In genomic region chr9:48784937-48785336, GRCm38 (mm10) we compare ENCODE assay signal across 18 mouse cellular contexts. TPM values are rescaled to one million over a fixed set of nuclear protein-coding genes. Genes with fewer than 3 reads are reported as not detected.
"Had no signal": no experiment of that assay in that cellular context is flagged by ENCODE, and none has a peak within 500 bp of the region (broad histone marks: within the 10 kb centered on the region; RNA-seq: fewer than 3 reads in every experiment).

No protein-coding gene starts in this region.

- H3K4me3 ChIP-seq: midbrain, embryonic 10.5 days; midbrain, embryonic 12.5 days; myocyte; neural tube, embryonic 13.5 days; neural tube, embryonic 15.5 days had no signal

- H3K27me3 ChIP-seq: midbrain, embryonic 12.5 days; neural tube, embryonic 13.5 days; neural tube, embryonic 15.5 days had no signal

- H3K27ac ChIP-seq: midbrain, embryonic 10.5 days; midbrain, embryonic 12.5 days; neural tube, embryonic 13.5 days; neural tube, embryonic 15.5 days had no signal

- ATAC-seq: midbrain, embryonic 16.5 days had no signal

- H3K4me2 ChIP-seq: lung, embryonic 14.5 days; midbrain, embryonic 12.5 days; neural tube, embryonic 13.5 days; neural tube, embryonic 15.5 days had no signal

- DNase-seq: lung, embryonic 14.5 days; lung, postnatal 10 days; lung, postnatal 4 days; midbrain, embryonic 14.5 days; retina, postnatal 1 day; right cerebral cortex, adult 18-20 months; right cerebral cortex, postnatal 25 days; right cerebral cortex, postnatal 4 days; spleen, adult 18-20 months; thymus, adult 18-20 months; thymus, postnatal 14 days; thymus, postnatal 36 days had no signal

- H3K9ac ChIP-seq: lung, embryonic 14.5 days; midbrain, embryonic 12.5 days; neural tube, embryonic 13.5 days; neural tube, embryonic 15.5 days had no signal

- H3K36me3 ChIP-seq: midbrain, embryonic 10.5 days; midbrain, embryonic 12.5 days; neural tube, embryonic 13.5 days; neural tube, embryonic 15.5 days had no signal

- H3K9me3 ChIP-seq: midbrain, embryonic 10.5 days; midbrain, embryonic 12.5 days; neural tube, embryonic 13.5 days; neural tube, embryonic 15.5 days had no signal

RNA-seq across cellular contexts. Expression of gene Zbtb16, which starts 51.1 kb away (rescaled TPM):
- polyA plus RNA-seq: myocyte had no signal
